Mouse (Mus musculus) stomach, embryonic 15.5 days (tissue): Measurements from ENCODE around the gene Ttyh3. TPM values are rescaled to one million over a fixed set of nuclear protein-coding genes. Genes with fewer than 3 reads are reported as not detected.
A peak's percentile ranks its signal among the peaks of the same experiment; 100 is the strongest.
"Not testable (repeated sequence)": the region's sequence is repeated elsewhere in the genome, so short reads cannot be mapped to it uniquely, and the experiment has no call there.

ENCODE experiments used
- ATAC-seq: fragments of 200-750 bp; cut with Nextera tagmentation; 2 replicates; pipeline ENCODE4 v1.8.0; 2017; ENCODE audit warnings: low read depth, moderate number of reproducible peaks, moderate TSS enrichment; ENCODE audit not compliant: insufficient read depth, low FRiP score
- H3K27ac ChIP-seq: fragments of 300-500 bp; sonication (generic); 2 replicates; pipeline ENCODE4 v1.5.1; 2015; ENCODE audit warnings: mild to moderate bottlenecking, inconsistent platforms
- H3K27me3 ChIP-seq: fragments of 300-500 bp; sonication (generic); replicated peaks from 2 replicates; pipeline ENCODE4 v1.6.1; 2015; ENCODE audit warnings: inconsistent platforms
- H3K36me3 ChIP-seq: fragments of 300-500 bp; sonication (generic); 2 replicates; pipeline ENCODE4 v1.6.1; 2015; ENCODE audit warnings: inconsistent platforms
- H3K4me1 ChIP-seq: fragments of 300-500 bp; sonication (generic); 2 replicates; pipeline ENCODE4 v1.6.1; 2015; ENCODE audit warnings: inconsistent platforms
- H3K4me2 ChIP-seq: fragments of 300-500 bp; sonication (generic); 2 replicates; pipeline ENCODE4 v1.6.1; 2015; ENCODE audit warnings: mild to moderate bottlenecking, inconsistent platforms
- H3K4me3 ChIP-seq: fragments of 300-500 bp; sonication (generic); replicated peaks from 2 replicates; pipeline ENCODE4 v1.5.1; 2015; ENCODE audit warnings: inconsistent platforms
- H3K9ac ChIP-seq: fragments of 300-500 bp; sonication (generic); 2 replicates; pipeline ENCODE4 v1.6.1; 2015; ENCODE audit warnings: inconsistent platforms
- H3K9me3 ChIP-seq: fragments of 300-500 bp; sonication (generic); 2 replicates; pipeline ENCODE4 v1.6.1; 2016; ENCODE audit warnings: inconsistent platforms
- WGBS: fragments of 180-500 bp; shearing (Covaris S2); methylation state at CpG from one replicate; pipeline ENCODE4 v1.1.7; 2015; 5-methylcytosine and 5-hydroxymethylcytosine counted together
- polyA plus RNA-seq: library from polyadenylated mRNA; unstranded; fragments of >200 nt; fragmentation: Nextera tagmentation; extraction: Ambion mirVana; gene quantifications from 2 replicates; pipeline ENCODE4 v1.2.1, GENCODE M21; 2015

The Ttyh3 gene
- polyA plus RNA-seq: 31.9 and 38.0 TPM in 2 replicates

- peaks cover 55% of the 10 kb centered on the region for H3K4me1 ChIP-seq
- no peaks in the 10 kb centered on the region for H3K9me3 ChIP-seq
- peak within 1 kb of the TSS; percentile 88 for H3K27ac ChIP-seq
- peak within 1 kb of the TSS; percentile 98 for H3K9ac ChIP-seq
- peaks cover 8% of the 10 kb centered on the region; the same call in 1 of the 2 replicates for H3K36me3 ChIP-seq
- ATAC-seq: peak; percentile 4; the same call in 1 of the 2 replicates
- no peaks in the 10 kb centered on the region for H3K27me3 ChIP-seq
- under 1% methylated on average over 42 of the region's 62 CpGs for WGBS
- H3K4me2 ChIP-seq: peak within 1 kb of the TSS; percentile 84
- H3K4me3 ChIP-seq: peak within 1 kb of the TSS; percentile 99
These were observed at the start of gene Ttyh3 for GRCm38 (mm10) chr5:140648519-140649100. Ttyh3 (minus strand) TSS chr5:140649031.

GRCm38 (mm10) chr5:140695987-140696386 is 47.2 kb upstream of the Ttyh3 start:
- ATAC-seq: no peak
- Histone ChIP-seq H3K4me2 (no peak overlapping the region), H3K27ac (no peak overlapping the region), H3K4me3 (no peak overlapping the region), H3K9ac (no peak overlapping the region), H3K9me3 (no peaks in the 10 kb centered on the region), H3K27me3 (no peaks in the 10 kb centered on the region), H3K36me3 (peaks cover 24% of the 10 kb centered on the region), H3K4me1 (0 out of 2 replicates have a peak, but pooled peaks cover under 1% of the 10 kb centered on the region)
- 81% methylated on average over 7 of the region's 7 CpGs for WGBS

GRCm38 (mm10) chr5:140688434-140688833 is 39.6 kb upstream of the Ttyh3 start:
- Histone ChIP-seq H3K4me2 (no peak overlapping the region), H3K27me3 (no peaks in the 10 kb centered on the region), H3K4me1 (no peaks in the 10 kb centered on the region), H3K4me3 (no peak overlapping the region), H3K27ac (no peak overlapping the region), H3K9me3 (no peaks in the 10 kb centered on the region), H3K9ac (no peak overlapping the region), H3K36me3 (peaks cover 23% of the 10 kb centered on the region)
- 76% methylated on average over 3 of the region's 3 CpGs for WGBS
- no peak for ATAC-seq

GRCm38 (mm10) chr5:140684343-140685148 is 35.7 kb upstream of the Ttyh3 start:
- no peak for ATAC-seq
- H3K4me1 ChIP-seq: no peaks in the 10 kb centered on the region
- H3K27me3 ChIP-seq: no peaks in the 10 kb centered on the region
- H3K4me3 ChIP-seq: no peak overlapping the region
- 56% methylated on average over 16 of the region's 16 CpGs for WGBS
- peaks cover 13% of the 10 kb centered on the region for H3K36me3 ChIP-seq
- no peak overlapping the region for H3K9ac ChIP-seq
- H3K4me2 ChIP-seq: no peak overlapping the region
- H3K9me3 ChIP-seq: no peaks in the 10 kb centered on the region
- no peak overlapping the region for H3K27ac ChIP-seq

GRCm38 (mm10) chr5:140682113-140682512 is 33.3 kb upstream of the Ttyh3 start:
- peaks cover 11% of the 10 kb centered on the region; the same call in 1 of the 2 replicates for H3K36me3 ChIP-seq
- no peak overlapping the region for H3K4me2 ChIP-seq
- H3K4me1 ChIP-seq: no peaks in the 10 kb centered on the region
- no peak overlapping the region for H3K27ac ChIP-seq
- ATAC-seq: no peak
- 89% methylated on average over 6 of the region's 6 CpGs for WGBS
- H3K4me3 ChIP-seq: no peak overlapping the region
- H3K9me3 ChIP-seq: no peaks in the 10 kb centered on the region
- no peak overlapping the region for H3K9ac ChIP-seq
- no peaks in the 10 kb centered on the region for H3K27me3 ChIP-seq

- H3K4me2 ChIP-seq: no peak overlapping the region
- ATAC-seq: no peak
- WGBS: 74% methylated on average over 1 of the region's 1 CpGs
- peaks cover 12% of the 10 kb centered on the region; the same call in 1 of the 2 replicates for H3K36me3 ChIP-seq
- no peak overlapping the region for H3K9ac ChIP-seq
- no peaks in the 10 kb centered on the region for H3K9me3 ChIP-seq
- no peak overlapping the region for H3K4me3 ChIP-seq
- H3K27ac ChIP-seq: no peak overlapping the region
- no peaks in the 10 kb centered on the region for H3K27me3 ChIP-seq
- H3K4me1 ChIP-seq: no peaks in the 10 kb centered on the region
These were observed 32.1 kb upstream of the Ttyh3 start for GRCm38 (mm10) chr5:140680950-140681349.

GRCm38 (mm10) chr5:140680051-140680450 is 31.2 kb upstream of the Ttyh3 start:
- WGBS: 93% methylated on average over 6 of the region's 6 CpGs
- ATAC-seq: no peak
- H3K36me3 ChIP-seq: peaks cover 13% of the 10 kb centered on the region; the same call in 1 of the 2 replicates

GRCm38 (mm10) chr5:140677137-140677536 is 28.3 kb upstream of the Ttyh3 start:
- H3K4me3 ChIP-seq: no peak overlapping the region
- ATAC-seq: no peak
- no peaks in the 10 kb centered on the region for H3K4me1 ChIP-seq
- no peaks in the 10 kb centered on the region for H3K9me3 ChIP-seq
- 87% methylated on average over 6 of the region's 6 CpGs for WGBS
- H3K36me3 ChIP-seq: peaks cover 16% of the 10 kb centered on the region; the same call in 1 of the 2 replicates
- H3K4me2 ChIP-seq: no peak overlapping the region
- H3K27ac ChIP-seq: no peak overlapping the region
- no peaks in the 10 kb centered on the region for H3K27me3 ChIP-seq
- no peak overlapping the region for H3K9ac ChIP-seq

More at GRCm38 (mm10) chr5:140680051-140680450, 31.2 kb upstream of the Ttyh3 start:
- H3K9ac ChIP-seq: no peak overlapping the region
- H3K4me1 ChIP-seq: no peaks in the 10 kb centered on the region
- no peak overlapping the region for H3K27ac ChIP-seq
- no peaks in the 10 kb centered on the region for H3K9me3 ChIP-seq
- H3K4me2 ChIP-seq: no peak overlapping the region
- H3K4me3 ChIP-seq: no peak overlapping the region
- no peaks in the 10 kb centered on the region for H3K27me3 ChIP-seq

- Histone ChIP-seq H3K4me3 (no peak overlapping the region), H3K9me3 (no peaks in the 10 kb centered on the region), H3K36me3 (0 out of 2 replicates have a peak, but pooled peaks cover 13% of the 10 kb centered on the region), H3K4me2 (no peak overlapping the region), H3K27me3 (no peaks in the 10 kb centered on the region), H3K4me1 (no peaks in the 10 kb centered on the region), H3K9ac (no peak overlapping the region), H3K27ac (no peak overlapping the region)
- 87% methylated on average over 11 of the region's 11 CpGs for WGBS
- ATAC-seq: no peak
These were observed 26.8 kb upstream of the Ttyh3 start for GRCm38 (mm10) chr5:140675640-140676039.

GRCm38 (mm10) chr5:140675079-140675478 is 26.2 kb upstream of the Ttyh3 start:
- no peak overlapping the region for H3K4me2 ChIP-seq
- 0 out of 2 replicates have a peak, but pooled peaks cover 13% of the 10 kb centered on the region for H3K36me3 ChIP-seq
- 83% methylated on average over 11 of the region's 11 CpGs for WGBS
- H3K4me1 ChIP-seq: no peaks in the 10 kb centered on the region
- no peak overlapping the region for H3K27ac ChIP-seq
- H3K9me3 ChIP-seq: no peaks in the 10 kb centered on the region
- H3K27me3 ChIP-seq: no peaks in the 10 kb centered on the region
- no peak for ATAC-seq
- no peak overlapping the region for H3K9ac ChIP-seq
- H3K4me3 ChIP-seq: no peak overlapping the region

GRCm38 (mm10) chr5:140674036-140674435 is 25.2 kb upstream of the Ttyh3 start:
- H3K27ac ChIP-seq: peak overlapping the region; percentile 52; the same call in 1 of the 2 replicates
- no peaks in the 10 kb centered on the region for H3K4me1 ChIP-seq
- no peak for ATAC-seq
- 83% methylated on average over 17 of the region's 17 CpGs for WGBS
- H3K27me3 ChIP-seq: no peaks in the 10 kb centered on the region
- H3K9ac ChIP-seq: no peak overlapping the region
- H3K36me3 ChIP-seq: peaks cover 17% of the 10 kb centered on the region
- no peak overlapping the region for H3K4me3 ChIP-seq
- no peaks in the 10 kb centered on the region for H3K9me3 ChIP-seq
- no peak overlapping the region for H3K4me2 ChIP-seq

GRCm38 (mm10) chr5:140672603-140673002 is 23.8 kb upstream of the Ttyh3 start:
- H3K36me3 ChIP-seq: peaks cover 30% of the 10 kb centered on the region
- H3K9me3 ChIP-seq, H3K4me2 ChIP-seq, H3K4me1 ChIP-seq, H3K4me3 ChIP-seq, H3K27me3 ChIP-seq, H3K9ac ChIP-seq: not testable (repeated sequence)
- peak; percentile 71 for ATAC-seq
- peak overlapping the region; percentile 84 for H3K27ac ChIP-seq
- WGBS: 62% methylated on average over 6 of the region's 6 CpGs
